Mouse (Mus musculus) intestine, embryonic 14.5 days (tissue): Measurements from ENCODE around the gene Kat7. TPM values are rescaled to one million over a fixed set of nuclear protein-coding genes. Genes with fewer than 3 reads are reported as not detected.
A peak's percentile ranks its signal among the peaks of the same experiment; 100 is the strongest.

Experiments
- ATAC-seq: fragments of 200-750 bp; cut with Nextera tagmentation; replicated peaks from 2 replicates; pipeline ENCODE4 v1.8.0; 2017; ENCODE audit warnings: low read depth, moderate number of reproducible peaks, moderate TSS enrichment, moderate library complexity; ENCODE audit not compliant: low FRiP score, low TSS enrichment
- DNase-seq: peaks from one replicate; pipeline ENCODE4 v3.0.0-alpha.2; 2018; ENCODE audit warnings: low spot score
- H3K27ac ChIP-seq: fragments of 300-500 bp; sonication (generic); 2 replicates; pipeline ENCODE4 v1.5.1; 2014; ENCODE audit warnings: low read depth, mild to moderate bottlenecking, control low read depth
- H3K27me3 ChIP-seq: fragments of 300-500 bp; sonication (generic); replicated peaks from 2 replicates; pipeline ENCODE4 v1.6.1; 2014; ENCODE audit warnings: low read length, control low read depth; ENCODE audit not compliant: control insufficient read depth, insufficient read depth
- H3K36me3 ChIP-seq: fragments of 300-500 bp; sonication (generic); 2 replicates; pipeline ENCODE4 v1.6.1; 2014; ENCODE audit warnings: low read length, control low read depth; ENCODE audit not compliant: control insufficient read depth, insufficient read depth
- H3K4me1 ChIP-seq: fragments of 300-500 bp; sonication (generic); replicated peaks from 2 replicates; pipeline ENCODE4 v1.6.1; 2014; ENCODE audit warnings: low read length, control low read depth, mixed read lengths; ENCODE audit not compliant: control insufficient read depth, insufficient read depth
- H3K4me2 ChIP-seq: fragments of 300-500 bp; sonication (generic); 2 replicates; pipeline ENCODE4 v1.6.1; 2014; ENCODE audit warnings: low read length
- H3K4me3 ChIP-seq: fragments of 300-500 bp; sonication (generic); 2 replicates; pipeline ENCODE4 v1.5.1; 2014; ENCODE audit warnings: low read depth, low read length, control low read depth, mixed read lengths
- H3K9ac ChIP-seq: fragments of 300-500 bp; sonication (generic); 2 replicates; pipeline ENCODE4 v1.6.1; 2014; ENCODE audit warnings: mild to moderate bottlenecking, low read length
- H3K9me3 ChIP-seq: fragments of 300-500 bp; sonication (generic); 2 replicates; pipeline ENCODE4 v1.6.1; 2016; ENCODE audit warnings: low read length, control low read depth; ENCODE audit not compliant: control insufficient read depth
- WGBS: fragments of 180-500 bp; shearing (Covaris S2); extraction: QIAGEN DNeasy Blood & Tissue Kit; methylation state at CpG from one replicate; pipeline ENCODE4 v1.1.7; 2014; 5-methylcytosine and 5-hydroxymethylcytosine counted together
- polyA plus RNA-seq: library from polyadenylated mRNA; unstranded; fragments of >200 nt; fragmentation: Nextera tagmentation; extraction: Ambion mirVana; gene quantifications from 2 replicates; pipeline ENCODE4 v1.2.1, GENCODE M21; 2014

Kat7 gene
- polyA plus RNA-seq, 1 experiment from 2014 or later, result 68.7 TPM

DNA sequence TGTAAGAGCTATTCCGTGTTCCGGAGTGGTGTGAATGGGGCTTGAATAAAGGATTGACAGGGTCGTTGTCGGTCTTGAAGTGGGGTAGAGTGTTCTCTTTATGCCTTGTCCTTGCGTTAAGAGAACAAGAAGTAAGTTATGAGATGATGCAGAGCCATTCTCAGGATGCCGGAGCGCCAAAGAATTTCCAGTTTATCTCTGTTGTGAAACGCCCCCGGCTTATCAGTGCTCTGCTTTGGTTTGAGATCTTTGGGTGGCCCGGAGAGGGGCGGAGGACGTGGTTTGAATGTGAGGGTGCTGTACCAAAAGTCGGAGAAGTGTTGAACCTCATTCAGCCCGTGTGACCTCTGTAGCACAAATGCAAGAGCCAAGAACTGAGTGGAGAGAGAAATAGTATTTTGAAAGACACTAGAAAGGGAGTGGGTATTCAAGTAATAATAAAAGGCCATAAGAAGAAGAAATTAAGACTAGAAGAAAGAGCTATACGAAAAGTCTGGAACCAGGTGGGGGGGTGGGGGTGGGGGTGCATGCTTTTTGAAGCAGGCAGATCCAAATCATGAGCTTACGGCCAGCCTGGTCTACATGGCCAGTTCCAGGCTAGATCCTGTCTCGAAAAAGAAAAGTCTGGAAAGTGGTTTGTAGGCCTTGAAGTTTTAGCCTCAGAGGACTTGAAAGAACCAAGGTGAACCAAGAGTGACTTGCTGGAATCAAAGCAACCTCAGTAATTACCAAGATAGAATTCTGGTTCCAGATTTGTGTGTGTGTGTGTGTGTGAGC lies 790 bp upstream of the Kat7 start:
- no peaks in the 10 kb centered on the region for H3K9me3 ChIP-seq

GRCm38 (mm10) chr11:95309510-95310006 lies 488 bp downstream of the Kat7 start:
- DNase-seq, result peak; percentile 94
- H3K4me3 ChIP-seq, result peak overlapping the region; percentile 95
- under 1% methylated on average over 37 of the region's 37 CpGs for WGBS
- H3K36me3 ChIP-seq, result peaks cover 14% of the 10 kb centered on the region
- ATAC-seq, result peak; percentile 94
- H3K9me3 ChIP-seq, result no peaks in the 10 kb centered on the region
- H3K4me2 ChIP-seq, result peak overlapping the region; percentile 68
- peak overlapping the region; percentile 99 for H3K9ac ChIP-seq
- H3K4me1 ChIP-seq, result peaks cover 14% of the 10 kb centered on the region
- peak overlapping the region; percentile 98 for H3K27ac ChIP-seq
- H3K27me3 ChIP-seq, result no peaks in the 10 kb centered on the region

More for the DNA sequence above, 790 bp upstream of the Kat7 start:
- Histone ChIP-seq H3K4me2 (peak overlapping the region; percentile 67), H3K4me1 (peaks cover 14% of the 10 kb centered on the region), H3K27me3 (no peaks in the 10 kb centered on the region), H3K4me3 (peak overlapping the region; percentile 95), H3K9ac (peak overlapping the region; percentile 63), H3K36me3 (peaks cover 2% of the 10 kb centered on the region), H3K27ac (peak overlapping the region; percentile 98)
- WGBS, result 6% methylated on average over 17 of the region's 17 CpGs
- peak; percentile 9; the same call in 1 of the 2 replicates for ATAC-seq
- peak; percentile 79 for DNase-seq

- H3K27ac ChIP-seq, result no peak overlapping the region
- no peak overlapping the region for H3K4me3 ChIP-seq
- H3K9me3 ChIP-seq, result no peaks in the 10 kb centered on the region
- ATAC-seq (no peak), DNase-seq (no peak)
- H3K36me3 ChIP-seq, result peaks cover 33% of the 10 kb centered on the region
- H3K4me2 ChIP-seq, result no peak overlapping the region
- H3K4me1 ChIP-seq, result peaks cover 14% of the 10 kb centered on the region
- 80% methylated on average over 8 of the region's 8 CpGs for WGBS
- no peak overlapping the region for H3K9ac ChIP-seq
- no peaks in the 10 kb centered on the region for H3K27me3 ChIP-seq
Observed at GRCm38 (mm10) chr11:95307526-95307925, 2.5 kb downstream of the Kat7 start.

DNA sequence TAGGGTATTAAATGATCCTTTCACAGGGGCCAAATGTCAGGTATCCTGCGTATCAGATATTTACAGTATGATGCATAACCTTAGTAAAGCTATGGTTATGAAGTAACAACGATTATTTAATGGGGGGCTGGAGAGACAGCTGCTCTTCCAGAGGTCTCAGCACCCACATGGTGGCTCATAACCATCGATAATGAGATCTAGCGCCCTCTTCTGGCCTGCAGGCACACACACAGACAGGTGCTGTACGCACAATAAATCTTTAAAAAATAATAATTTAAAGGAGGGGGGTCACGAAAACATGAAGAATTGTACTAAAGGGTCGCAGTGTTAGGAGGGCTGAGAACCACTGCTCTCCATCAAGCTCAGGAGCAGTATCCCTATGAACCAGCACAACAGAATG lies 4.4 kb downstream of the Kat7 start:
- DNase-seq (no peak), ATAC-seq (no peak)
- Histone ChIP-seq H3K4me3 (no peak overlapping the region), H3K27ac (no peak overlapping the region), H3K27me3 (no peaks in the 10 kb centered on the region), H3K9ac (no peak overlapping the region), H3K36me3 (peaks cover 52% of the 10 kb centered on the region), H3K4me1 (peaks cover 10% of the 10 kb centered on the region), H3K9me3 (no peaks in the 10 kb centered on the region), H3K4me2 (no peak overlapping the region)
- WGBS, result 92% methylated on average over 7 of the region's 7 CpGs

GRCm38 (mm10) chr11:95301772-95302171 lies 8.3 kb downstream of the Kat7 start:
- Histone ChIP-seq H3K36me3 (peaks cover 90% of the 10 kb centered on the region), H3K4me2 (no peak overlapping the region), H3K27me3 (no peaks in the 10 kb centered on the region), H3K4me1 (no peaks in the 10 kb centered on the region), H3K9me3 (no peaks in the 10 kb centered on the region), H3K27ac (peak overlapping the region; percentile 47; the same call in 1 of the 2 replicates), H3K4me3 (no peak overlapping the region), H3K9ac (no peak overlapping the region)
- 73% methylated on average over 3 of the region's 3 CpGs for WGBS
- ATAC-seq (peak; percentile 82), DNase-seq (no peak)

DNA sequence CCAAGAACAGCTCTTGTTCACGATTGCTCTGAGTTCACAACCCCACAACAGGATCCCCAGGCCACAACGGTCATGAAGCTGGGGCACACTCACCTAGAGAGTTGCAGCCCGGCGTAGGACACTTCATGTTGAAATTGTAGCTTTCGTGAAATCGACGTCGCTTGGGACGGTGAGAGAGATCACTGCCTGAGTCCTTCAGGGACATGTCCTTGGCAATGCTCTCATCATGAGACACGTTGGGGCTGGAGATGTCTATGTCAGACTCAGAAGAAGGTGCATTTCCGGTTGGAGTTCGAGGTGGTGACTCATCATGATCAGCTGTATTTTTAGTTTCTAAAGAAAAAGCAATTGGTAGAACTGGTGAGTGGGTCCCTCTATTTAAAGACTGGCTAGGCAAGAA lies 10.2 kb downstream of the Kat7 start:
- WGBS, result 94% methylated on average over 12 of the region's 12 CpGs
- DNase-seq (no peak), ATAC-seq (no peak)
- no peaks in the 10 kb centered on the region for H3K9me3 ChIP-seq
- H3K4me1 ChIP-seq, result no peaks in the 10 kb centered on the region
- no peak overlapping the region for H3K4me3 ChIP-seq
- no peak overlapping the region for H3K27ac ChIP-seq
- H3K4me2 ChIP-seq, result no peak overlapping the region
- H3K36me3 ChIP-seq, result peaks cover 87% of the 10 kb centered on the region
- no peaks in the 10 kb centered on the region for H3K27me3 ChIP-seq
- H3K9ac ChIP-seq, result no peak overlapping the region

- Histone ChIP-seq H3K9ac (no peak overlapping the region), H3K4me1 (no peaks in the 10 kb centered on the region), H3K27ac (no peak overlapping the region), H3K4me2 (no peak overlapping the region), H3K4me3 (no peak overlapping the region), H3K36me3 (peaks cover 88% of the 10 kb centered on the region), H3K27me3 (no peaks in the 10 kb centered on the region), H3K9me3 (no peaks in the 10 kb centered on the region)
- ATAC-seq (no peak), DNase-seq (peak; percentile 62)
- 17% methylated on average over 2 of the region's 2 CpGs for WGBS
Observed at GRCm38 (mm10) chr11:95298146-95298545, 11.9 kb downstream of the Kat7 start.

GRCm38 (mm10) chr11:95295736-95296135 lies 14.3 kb downstream of the Kat7 start:
- Histone ChIP-seq H3K27ac (no peak overlapping the region), H3K36me3 (peaks cover 89% of the 10 kb centered on the region), H3K27me3 (no peaks in the 10 kb centered on the region), H3K4me1 (no peaks in the 10 kb centered on the region), H3K4me2 (no peak overlapping the region), H3K9me3 (no peaks in the 10 kb centered on the region), H3K4me3 (no peak overlapping the region), H3K9ac (no peak overlapping the region)
- 90% methylated on average over 12 of the region's 13 CpGs for WGBS
- ATAC-seq (no peak), DNase-seq (no peak)
